Mouse (Mus musculus) ES-E14 (cell line): ENCODE measurements around the gene Dgat2.

Experiments
- CHD2 ChIP-seq: IDR thresholded peaks from 2 replicates; pipeline ENCODE4 v1.6.1; 2014; ENCODE audit warnings: mild to moderate bottlenecking, low read depth, low read length, inconsistent platforms
- HCFC1 ChIP-seq: IDR thresholded peaks from 2 replicates; pipeline ENCODE4 v1.6.1; 2012; ENCODE audit warnings: low read length, inconsistent platforms, borderline replicate concordance; ENCODE audit not compliant: insufficient read depth
- MAFK ChIP-seq: IDR thresholded peaks from 2 replicates; pipeline ENCODE4 v1.6.1; 2014; ENCODE audit warnings: mild to moderate bottlenecking, low read depth, low read length, inconsistent platforms; ENCODE audit not compliant: insufficient read depth
- ZNF384 ChIP-seq: IDR thresholded peaks from 2 replicates; pipeline ENCODE4 v1.6.1; 2012; ENCODE audit warnings: low read depth, low read length, inconsistent platforms

- no peak for TF ChIP-seq HCFC1
- TF ChIP-seq MAFK: no peak
- TF ChIP-seq CHD2: no peak
- no peak for TF ChIP-seq ZNF384
Measured at GRCm38 (mm10) chr7:99120082-99120481, 62.4 kb downstream of the Dgat2 start.
